Mouse (Mus musculus): ENCODE results near the gene Rbfox2.
"Not testable (repeated sequence)": the region's sequence is repeated elsewhere in the genome, so short reads cannot be mapped to it uniquely, and the experiment has no call there.

Rbfox2 gene

GRCm38 (mm10) chr15:77273947-77274346, 32.9 kb downstream of the Rbfox2 start:
- DNase-seq (ENCODE audit: low spot score), result no peak

- DNase-seq (ENCODE audit: low spot score), result no peak
Measured at GRCm38 (mm10) chr15:77271285-77271684, 35.5 kb downstream of the Rbfox2 start.

- DNase-seq (ENCODE audit: low spot score), result not testable (repeated sequence)
Measured at GRCm38 (mm10) chr15:77269496-77269895, 37.3 kb downstream of the Rbfox2 start.

GRCm38 (mm10) chr15:77268415-77268814, 38.4 kb downstream of the Rbfox2 start:
- no peak for DNase-seq (ENCODE audit: low spot score)

DNA sequence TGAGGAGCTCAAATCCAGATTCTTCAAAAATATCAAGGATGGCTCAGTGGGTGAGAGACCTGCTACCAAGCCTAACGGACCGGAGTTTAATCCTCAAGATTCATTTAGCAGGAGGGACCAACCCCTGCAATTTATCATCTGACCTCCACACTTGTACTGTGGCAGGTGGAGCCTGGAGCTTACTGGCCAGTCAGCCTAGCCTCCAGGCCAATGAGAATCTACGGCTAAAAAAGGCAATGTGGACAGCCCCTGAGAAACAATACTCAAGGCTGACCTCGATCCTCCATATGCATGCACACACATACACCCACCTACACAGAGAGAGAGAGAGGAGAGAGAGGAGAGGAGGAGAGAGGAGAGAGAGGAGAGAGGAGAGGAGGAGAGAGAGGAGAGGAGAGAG, 41.5 kb downstream of the Rbfox2 start:
- DNase-seq (ENCODE audit: low spot score), result peak; percentile 26

GRCm38 (mm10) chr15:77264314-77264713, 42.5 kb downstream of the Rbfox2 start:
- DNase-seq (ENCODE audit: low spot score), result peak; percentile 51

DNA sequence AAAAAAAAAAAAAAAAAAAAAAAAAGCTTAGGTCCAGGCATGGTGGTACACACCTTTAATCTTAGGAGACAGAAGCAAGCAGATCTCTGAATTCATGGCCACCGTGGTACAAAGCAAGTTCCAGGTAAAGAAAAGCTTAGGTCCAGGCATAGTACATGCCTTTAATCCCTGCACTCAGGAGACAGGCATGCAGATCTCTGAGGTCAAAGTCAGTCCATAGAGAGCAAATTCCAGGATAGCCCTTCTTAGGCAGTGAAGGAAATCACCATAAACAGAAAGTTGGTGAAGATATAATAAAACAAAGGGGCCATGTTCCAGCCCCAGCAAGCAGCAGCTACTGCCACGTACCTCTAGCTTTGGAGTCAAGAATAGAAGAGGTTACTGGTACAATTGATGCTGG, 44.0 kb downstream of the Rbfox2 start:
- DNase-seq (ENCODE audit: low spot score), result no peak

- DNase-seq (ENCODE audit: low spot score), result no peak
Measured at GRCm38 (mm10) chr15:77257437-77258229, 49.2 kb downstream of the Rbfox2 start.

DNA sequence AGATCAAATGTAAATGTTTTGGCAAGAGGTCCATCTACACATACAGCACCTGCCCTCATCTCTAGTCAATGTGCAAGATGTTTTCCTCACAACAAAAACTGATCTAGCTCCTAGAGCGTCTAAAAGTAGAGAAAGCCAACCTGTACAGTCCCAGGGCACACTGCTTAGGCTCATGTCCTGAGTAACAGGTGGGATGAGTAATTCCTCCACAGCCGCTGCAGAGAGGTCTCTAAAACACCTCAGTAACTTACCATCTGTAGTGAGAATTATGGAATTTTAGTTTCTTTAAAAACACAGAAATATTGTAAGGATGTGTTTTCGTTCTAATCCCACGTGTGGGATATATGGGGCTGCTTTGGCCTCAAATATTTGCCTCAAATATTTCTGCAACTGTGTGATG, 50.0 kb downstream of the Rbfox2 start:
- DNase-seq (ENCODE audit: low spot score), result no peak

DNA sequence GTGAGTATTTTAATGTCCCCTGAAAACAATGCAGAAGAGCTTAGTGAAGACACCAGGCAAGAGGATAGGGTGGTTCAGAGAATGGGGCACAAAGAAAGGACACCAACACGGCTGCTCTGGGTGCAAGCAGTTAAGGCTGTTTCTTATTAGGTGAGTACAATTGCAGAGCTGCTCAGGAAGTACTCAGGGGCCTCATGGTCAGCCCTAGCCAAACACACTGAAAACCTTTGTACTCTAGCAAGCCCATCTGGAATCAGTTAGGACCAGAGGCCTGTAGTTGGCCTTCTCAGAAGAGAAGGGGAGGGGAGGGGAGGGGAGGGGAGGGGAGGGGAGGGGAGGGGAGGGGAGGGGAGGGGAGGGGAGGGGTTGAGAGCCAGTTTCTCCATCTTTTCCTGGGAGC, 52.2 kb downstream of the Rbfox2 start:
- peak; percentile 66 for DNase-seq (ENCODE audit: low spot score)

- DNase-seq (ENCODE audit: low spot score), result no peak
Measured at GRCm38 (mm10) chr15:77254128-77254527, 52.7 kb downstream of the Rbfox2 start.

DNA sequence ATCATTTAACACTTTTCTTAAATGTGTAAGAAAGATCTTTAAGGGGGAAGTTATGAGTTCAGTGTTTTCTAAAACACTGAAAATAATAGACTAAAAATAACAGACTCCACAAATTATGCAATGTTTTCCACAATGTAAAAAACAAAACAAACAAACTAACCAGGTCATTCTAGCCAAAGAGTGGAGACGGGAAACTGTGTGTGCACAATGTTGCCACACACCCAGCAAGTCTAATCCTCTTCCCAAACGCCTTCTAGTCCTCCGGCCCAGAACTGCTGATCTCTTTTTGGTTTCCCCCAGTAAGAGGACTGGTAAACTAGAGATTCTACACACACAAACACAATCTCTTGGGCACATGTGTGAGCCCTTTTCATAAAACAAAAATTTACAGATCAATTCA, 55.1 kb downstream of the Rbfox2 start:
- no peak for DNase-seq (ENCODE audit: low spot score)

GRCm38 (mm10) chr15:77250806-77251205, 56.0 kb downstream of the Rbfox2 start:
- DNase-seq (ENCODE audit: low spot score), result no peak

- DNase-seq (ENCODE audit: low spot score), result no peak
Measured at GRCm38 (mm10) chr15:77249421-77249820, 57.4 kb downstream of the Rbfox2 start.

- peak; percentile 68 for DNase-seq (ENCODE audit: low spot score)
Measured at GRCm38 (mm10) chr15:77245418-77246365, 61.1 kb downstream of the Rbfox2 start.

DNA sequence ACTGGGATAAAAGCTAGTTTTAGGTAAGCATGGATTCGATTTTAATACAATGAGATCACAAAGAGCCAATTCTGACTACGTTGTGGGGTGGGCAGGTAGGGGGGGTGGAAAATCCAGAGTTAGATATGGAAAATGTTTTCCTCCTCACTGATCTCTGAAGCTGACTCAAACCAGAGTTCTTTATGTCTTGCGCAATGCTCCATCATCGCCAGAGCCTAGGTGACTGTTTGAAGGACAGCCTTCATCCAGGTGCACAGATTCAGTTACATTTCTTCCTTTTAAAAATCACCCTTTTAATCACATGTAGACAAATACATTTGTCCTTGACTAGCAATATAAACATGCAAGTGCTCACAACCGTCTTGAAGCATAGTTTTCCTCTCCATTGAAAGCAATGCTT, 62.2 kb downstream of the Rbfox2 start:
- DNase-seq (ENCODE audit: low spot score), result no peak

- DNase-seq (ENCODE audit: low spot score), result peak; percentile 70
Measured at GRCm38 (mm10) chr15:77243876-77244560, 62.8 kb downstream of the Rbfox2 start.

- DNase-seq (ENCODE audit: low spot score), result no peak
Measured at GRCm38 (mm10) chr15:77240607-77241006, 66.2 kb downstream of the Rbfox2 start.

- DNase-seq (ENCODE audit: low spot score), result no peak
Measured at GRCm38 (mm10) chr15:77239564-77239963, 67.2 kb downstream of the Rbfox2 start.

- no peak for DNase-seq (ENCODE audit: low spot score)
Measured at GRCm38 (mm10) chr15:77237661-77238060, 69.1 kb downstream of the Rbfox2 start.

- no peak for DNase-seq (ENCODE audit: low spot score)
Measured at GRCm38 (mm10) chr15:77236055-77236567, 70.7 kb downstream of the Rbfox2 start.

DNA sequence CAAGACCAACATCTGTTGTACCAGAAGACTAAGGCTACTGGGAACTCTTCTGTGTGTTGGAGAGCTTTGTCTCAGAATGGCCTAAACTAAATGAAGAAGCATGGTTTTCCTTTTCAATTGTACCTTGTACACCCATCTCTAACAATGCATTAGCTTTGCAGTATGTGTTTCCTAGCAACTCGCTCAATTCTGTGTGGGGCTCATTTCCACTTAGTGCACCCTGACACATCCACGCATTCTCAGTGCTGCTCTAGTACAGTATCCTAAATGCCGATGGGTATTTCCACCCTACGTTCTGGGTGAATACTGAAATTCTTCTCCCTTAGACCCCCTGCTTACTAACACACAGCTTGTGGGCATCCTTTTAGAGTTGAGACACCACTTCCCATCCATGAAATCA, 71.3 kb downstream of the Rbfox2 start:
- DNase-seq (ENCODE audit: low spot score), result no peak
